Mouse (Mus musculus): Measurements from ENCODE around the gene Sel1l3.

The Sel1l3 gene

GRCm38 (mm10) chr5:53212782-53213710 is 681 bp downstream of the Sel1l3 start:
- no peak for DNase-seq (ENCODE audit: extremely low read depth, low read depth)

DNA sequence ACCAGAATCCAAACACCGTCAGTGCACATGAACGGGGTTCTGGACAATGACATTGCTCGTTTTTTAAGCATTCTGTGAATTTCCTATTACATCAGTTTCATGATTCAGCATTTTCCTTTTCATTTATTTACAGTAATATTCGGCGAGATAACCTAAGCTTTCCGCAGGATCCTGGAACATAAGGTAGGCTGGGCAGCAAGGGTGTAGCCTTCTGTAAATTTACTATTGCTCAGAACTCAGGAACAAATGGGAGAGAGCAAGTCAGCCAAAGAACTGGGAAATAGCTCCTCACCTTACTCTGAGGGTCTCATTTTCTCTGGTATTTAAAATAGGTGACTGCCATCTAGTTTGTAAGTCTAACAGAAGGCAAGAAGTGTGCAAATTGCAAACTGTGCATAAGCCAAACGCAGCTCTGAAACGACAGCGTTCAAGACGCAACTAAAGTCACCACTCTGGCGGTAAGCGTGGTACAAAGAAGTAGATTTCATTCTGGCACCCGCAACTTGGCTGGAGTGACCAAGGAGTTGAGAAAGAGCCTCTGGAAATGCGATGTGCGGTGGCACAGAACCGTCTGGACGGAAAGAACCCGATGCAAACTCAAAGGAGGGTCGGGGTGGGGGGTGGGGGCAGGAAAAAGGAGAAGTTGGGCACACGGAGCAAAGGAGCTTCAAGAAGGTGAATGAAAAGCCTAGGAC is 1.5 kb downstream of the Sel1l3 start:
- no peak for DNase-seq (ENCODE audit: extremely low read depth, low read depth)

DNA sequence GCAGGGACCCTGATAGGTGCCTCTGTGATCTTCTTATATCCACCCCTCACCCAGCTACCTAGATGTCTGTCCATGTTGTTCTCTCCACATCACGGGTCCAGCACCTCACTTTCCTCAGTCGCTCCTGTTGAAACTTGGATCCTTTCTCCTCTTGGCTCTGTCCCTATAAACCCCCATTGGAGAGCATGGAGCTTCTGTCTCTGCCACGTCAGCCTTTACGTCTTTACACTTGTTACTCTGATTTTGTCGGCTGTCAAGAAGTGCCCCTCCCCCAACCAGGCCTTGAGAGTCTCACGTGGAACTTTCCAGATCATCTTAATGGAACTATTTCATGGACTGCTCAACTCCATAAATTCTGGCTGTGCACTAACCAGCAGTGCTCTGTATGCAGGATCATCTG is 2.5 kb downstream of the Sel1l3 start:
- DNase-seq (ENCODE audit: extremely low read depth, low read depth): no peak

- DNase-seq (ENCODE audit: extremely low read depth, low read depth): no peak
Observed at GRCm38 (mm10) chr5:53210481-53210880, 3.2 kb downstream of the Sel1l3 start.

DNA sequence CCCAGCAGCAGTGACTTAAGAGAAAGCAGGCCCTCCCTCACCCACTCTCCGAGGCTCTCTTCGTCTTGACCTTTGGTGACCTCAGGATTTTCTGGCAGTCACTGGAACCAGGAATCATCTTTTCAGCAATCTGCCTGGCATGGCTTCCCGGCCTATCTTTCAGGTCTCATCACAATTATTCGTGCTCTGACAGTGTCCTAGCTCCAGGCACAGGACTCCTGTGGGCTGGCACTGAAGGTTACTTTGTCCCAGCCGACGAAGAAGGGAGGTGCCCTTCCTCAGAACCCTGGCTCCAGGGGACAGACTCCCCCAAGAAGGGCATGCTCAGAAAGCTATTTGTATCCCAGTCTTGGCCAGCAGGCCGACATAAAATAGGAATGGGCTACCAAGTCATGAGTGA is 4.0 kb downstream of the Sel1l3 start:
- no peak for DNase-seq (ENCODE audit: extremely low read depth, low read depth)

DNA sequence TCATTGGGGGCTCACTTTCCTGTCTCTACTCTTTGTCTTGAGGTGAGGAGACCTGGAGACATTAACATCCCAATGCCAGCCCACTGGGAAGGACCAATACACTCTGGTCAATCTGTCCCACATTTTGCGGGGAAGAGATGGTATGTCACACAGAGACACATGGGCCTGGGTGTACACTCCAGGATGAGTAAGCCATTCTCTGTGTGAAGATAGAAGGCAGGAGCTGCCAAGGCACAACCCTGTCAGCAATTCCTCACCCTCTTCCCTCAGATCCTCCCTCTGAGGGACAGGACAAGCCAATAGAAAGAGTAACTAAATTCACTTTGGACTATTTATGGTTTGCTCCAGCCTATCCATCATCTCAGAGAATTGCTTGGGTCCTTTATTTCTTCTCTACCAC is 5.0 kb downstream of the Sel1l3 start:
- no peak for DNase-seq (ENCODE audit: extremely low read depth, low read depth)

DNA sequence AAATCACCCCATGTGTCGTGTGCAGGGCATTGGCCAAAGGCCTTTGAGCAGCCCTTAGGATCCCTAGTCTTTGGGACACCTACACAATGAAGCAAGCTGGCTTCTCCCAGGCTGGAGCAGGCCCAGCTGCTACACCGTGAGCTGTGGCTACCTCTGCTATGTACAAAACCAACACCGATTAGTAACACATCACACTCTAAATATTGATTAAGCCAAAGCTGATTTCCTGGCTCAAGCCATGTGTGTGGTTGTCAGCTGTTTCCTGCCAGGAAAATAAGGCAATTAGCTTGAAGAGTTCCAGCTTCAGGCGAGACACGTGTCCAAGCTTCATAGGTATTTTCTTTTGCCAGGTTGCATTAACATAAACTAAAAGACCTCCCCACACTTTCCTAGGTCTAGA is 7.2 kb downstream of the Sel1l3 start:
- DNase-seq (ENCODE audit: extremely low read depth, low read depth): no peak

GRCm38 (mm10) chr5:53202748-53203147 is 11.0 kb downstream of the Sel1l3 start:
- no peak for DNase-seq (ENCODE audit: extremely low read depth, low read depth)

DNA sequence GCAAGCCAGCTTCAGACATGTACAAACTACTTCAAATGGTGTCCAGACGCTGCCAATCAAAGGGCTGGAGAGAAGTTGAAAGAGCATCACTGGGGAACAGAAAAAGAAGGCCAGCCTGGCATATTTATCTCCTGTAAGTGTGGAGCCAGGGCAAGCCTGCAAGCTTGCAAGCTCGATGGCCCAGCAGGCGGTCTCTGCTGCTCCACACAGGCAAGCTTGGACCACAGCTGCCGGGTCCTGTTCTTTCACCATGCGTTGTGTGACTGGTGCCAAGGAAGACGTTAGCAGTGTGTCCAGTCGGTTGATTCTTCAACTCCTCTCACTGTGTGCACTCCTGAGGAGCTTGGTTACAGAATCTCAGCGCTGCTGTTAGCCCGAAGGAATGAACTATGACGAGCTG is 12.9 kb downstream of the Sel1l3 start:
- no peak for DNase-seq (ENCODE audit: extremely low read depth, low read depth)

DNA sequence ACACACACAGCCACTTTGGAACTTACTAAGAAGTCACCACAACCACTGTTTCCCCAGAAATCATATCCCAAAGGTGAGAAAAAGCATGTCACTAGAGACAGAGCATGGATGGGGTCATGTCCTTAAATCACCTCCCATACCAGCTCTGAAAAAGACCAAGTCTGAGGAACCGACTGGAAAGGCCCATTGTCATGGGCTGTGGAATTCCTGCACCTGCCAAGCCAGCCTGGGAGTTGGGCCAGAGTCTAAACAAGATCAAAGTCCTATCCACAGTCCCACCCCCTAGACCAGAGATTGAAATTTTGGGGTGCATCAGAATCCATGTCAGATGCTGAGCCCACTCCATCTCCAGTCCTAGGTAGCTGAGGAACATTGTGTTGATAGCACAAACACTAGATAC is 15.3 kb downstream of the Sel1l3 start:
- DNase-seq (ENCODE audit: extremely low read depth, low read depth): no peak

DNA sequence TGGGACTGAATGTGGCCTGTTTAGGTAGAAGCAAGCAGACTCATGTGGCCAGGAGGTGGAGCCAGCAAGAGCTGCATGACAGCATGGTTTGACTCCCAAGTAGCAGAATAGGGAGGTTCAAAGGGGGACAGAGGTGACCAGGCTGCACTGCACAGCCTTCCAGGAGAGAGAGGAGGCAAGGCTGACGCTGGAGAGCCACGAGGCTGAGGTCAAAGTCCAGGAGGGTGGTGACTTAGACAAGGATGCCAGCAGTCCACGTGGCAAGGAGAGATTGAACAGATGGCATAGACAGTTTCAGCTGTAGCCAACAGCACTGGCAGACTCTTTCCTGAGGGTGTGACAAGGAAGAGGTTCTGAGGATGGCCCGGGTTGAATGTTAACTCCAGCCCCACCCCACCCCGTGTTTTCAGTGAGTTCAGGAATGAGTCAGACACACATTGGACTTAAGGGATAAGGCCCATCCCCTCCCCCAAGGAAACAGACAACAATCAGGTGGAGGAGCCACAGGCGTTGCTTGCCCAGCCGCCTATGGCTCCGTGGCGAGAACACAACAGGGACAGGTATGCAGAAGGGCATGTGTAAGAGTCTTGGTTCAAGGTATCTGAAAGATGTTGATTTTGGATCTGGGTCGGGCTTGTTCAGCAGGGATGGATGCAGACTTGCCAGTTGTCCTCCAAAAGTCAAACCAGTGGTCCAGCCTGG is 17.2 kb downstream of the Sel1l3 start:
- DNase-seq (ENCODE audit: extremely low read depth, low read depth): no peak

DNA sequence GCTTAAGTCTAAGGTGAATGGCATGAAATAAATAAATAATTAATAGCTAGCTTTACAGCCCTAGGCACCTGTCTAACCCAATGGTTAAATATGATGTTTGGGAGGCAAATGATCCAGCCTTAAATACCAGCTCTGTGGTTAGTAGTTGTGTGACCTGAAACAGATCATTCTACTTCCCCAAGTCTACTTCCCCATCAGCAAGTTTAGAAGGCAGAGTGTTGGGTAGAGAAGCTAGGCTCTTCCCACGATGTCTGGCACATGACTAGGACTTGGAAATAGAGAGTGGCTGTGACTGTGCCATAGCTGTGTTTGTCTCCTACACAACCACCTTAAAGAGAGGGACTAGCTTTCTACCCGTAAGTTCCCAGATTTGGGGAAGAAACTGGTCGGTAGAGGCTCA is 18.9 kb downstream of the Sel1l3 start:
- peak; percentile 26 for DNase-seq (ENCODE audit: extremely low read depth, low read depth)

DNA sequence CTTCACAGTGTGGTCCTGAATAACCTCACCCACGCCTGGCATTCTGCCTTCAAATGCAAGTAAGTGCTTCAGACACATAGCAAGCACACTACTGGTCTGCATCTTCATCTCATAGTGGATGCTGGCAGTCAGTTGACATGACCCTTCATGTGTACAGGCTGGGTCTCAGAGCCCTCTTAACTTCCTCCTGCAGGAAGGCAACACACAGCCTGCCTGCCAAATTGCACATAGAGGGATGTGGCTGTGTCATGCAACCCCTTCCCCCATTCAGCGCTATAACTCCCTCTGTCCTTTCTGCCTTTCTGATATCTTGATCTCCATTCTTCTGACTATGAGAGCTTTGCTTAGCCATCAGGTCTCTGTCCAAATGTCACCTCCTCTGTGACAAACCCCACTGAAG is 19.3 kb downstream of the Sel1l3 start:
- DNase-seq (ENCODE audit: extremely low read depth, low read depth): no peak

DNA sequence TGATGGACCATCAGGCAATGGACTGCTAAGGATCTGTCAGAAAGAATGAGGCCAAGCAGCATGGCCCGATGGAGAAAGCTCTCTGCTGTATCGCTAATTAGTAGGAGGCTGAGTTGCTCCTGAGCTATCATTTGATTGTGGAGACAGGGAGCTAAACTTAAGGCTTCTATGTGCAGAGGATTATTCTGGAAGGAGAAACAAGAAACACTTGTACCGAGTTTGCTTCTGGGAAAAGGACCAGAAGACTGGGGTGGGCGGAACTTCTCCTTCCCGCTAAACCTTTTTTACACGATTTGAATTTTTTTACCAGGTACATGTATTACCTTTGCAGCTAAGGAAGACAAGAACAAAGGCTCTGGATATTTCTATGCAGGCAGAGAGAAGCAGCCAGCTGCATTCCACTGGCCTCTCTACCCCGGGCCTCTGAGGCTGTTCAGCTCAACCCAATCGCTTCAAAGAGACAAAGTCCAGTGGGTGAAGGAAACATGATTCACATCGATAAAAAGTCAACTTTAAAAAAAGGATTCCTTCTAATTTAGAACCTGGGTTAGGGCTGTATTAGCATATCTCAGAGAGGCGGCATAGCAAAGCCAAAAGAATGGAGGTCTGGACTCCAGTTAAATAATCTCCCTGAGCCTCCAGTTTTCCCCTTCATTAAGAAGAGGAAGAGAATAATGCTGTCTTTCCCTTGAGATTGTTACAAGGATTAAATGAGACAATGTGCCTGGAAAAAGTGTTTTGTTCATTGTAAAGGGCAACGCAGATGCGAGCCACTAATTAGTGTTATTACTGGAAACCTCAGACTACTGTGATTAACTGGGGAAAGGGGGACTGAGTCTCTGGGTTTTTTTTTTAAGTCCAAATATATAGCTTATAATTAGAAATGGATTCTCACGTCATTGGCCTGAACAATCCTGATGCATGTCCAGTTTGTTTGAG is 20.4 kb downstream of the Sel1l3 start:
- DNase-seq (ENCODE audit: extremely low read depth, low read depth): no peak

- DNase-seq (ENCODE audit: extremely low read depth, low read depth): no peak
Observed at GRCm38 (mm10) chr5:53188608-53189007, 25.1 kb downstream of the Sel1l3 start.

DNA sequence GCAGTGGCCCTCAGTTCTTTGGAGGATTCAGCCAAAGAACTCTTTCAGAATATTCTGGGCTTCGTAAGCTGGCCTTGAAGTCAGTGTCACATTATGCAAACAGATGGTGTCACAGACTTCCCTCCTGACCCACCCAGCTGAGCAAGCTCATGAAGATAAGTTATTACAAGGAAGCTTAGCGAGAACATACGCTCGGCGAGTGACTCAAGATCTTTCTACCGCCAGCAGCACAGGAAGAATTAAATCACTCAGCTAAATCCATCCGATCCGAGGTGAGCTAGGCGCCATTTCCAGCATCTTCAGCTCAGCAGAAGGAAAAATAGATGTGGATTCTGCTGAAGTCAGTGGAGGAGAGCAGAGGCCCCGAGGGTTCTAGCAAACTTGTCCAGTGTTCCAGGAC is 26.5 kb downstream of the Sel1l3 start:
- DNase-seq (ENCODE audit: extremely low read depth, low read depth): no peak

GRCm38 (mm10) chr5:53185803-53186202 is 27.9 kb downstream of the Sel1l3 start:
- DNase-seq (ENCODE audit: extremely low read depth, low read depth): no peak

DNA sequence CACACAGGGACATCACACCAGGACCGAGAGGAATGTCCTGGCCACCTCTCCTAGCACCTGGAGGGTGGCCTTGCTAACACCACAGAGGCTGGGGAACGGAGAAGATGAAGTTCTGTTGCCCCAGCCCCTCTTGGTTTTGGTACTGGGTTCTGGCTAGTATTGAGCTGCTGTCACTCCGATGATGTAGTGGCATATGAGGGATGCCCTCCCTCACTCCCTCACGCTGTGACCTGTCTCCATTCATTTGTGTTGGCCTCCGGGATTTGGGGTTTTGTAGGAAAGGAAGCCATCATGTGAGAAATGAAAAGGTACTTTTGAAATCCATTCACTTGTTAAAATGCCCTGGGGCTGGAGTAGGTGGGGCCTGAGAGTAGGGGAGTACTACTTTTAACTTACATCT is 33.8 kb downstream of the Sel1l3 start:
- DNase-seq (ENCODE audit: extremely low read depth, low read depth): no peak

GRCm38 (mm10) chr5:53176703-53177102 is 37.0 kb downstream of the Sel1l3 start:
- no peak for DNase-seq (ENCODE audit: extremely low read depth, low read depth)

- no peak for DNase-seq (ENCODE audit: extremely low read depth, low read depth)
Observed at GRCm38 (mm10) chr5:53176075-53176474, 37.7 kb downstream of the Sel1l3 start.

- DNase-seq (ENCODE audit: extremely low read depth, low read depth): no peak
Observed at GRCm38 (mm10) chr5:53175195-53175594, 38.5 kb downstream of the Sel1l3 start.

Data from MEL-GATA-1-ER (cell line).